Mouse (Mus musculus): ENCODE measurements around the gene Aldh16a1. TPM values are rescaled to one million over a fixed set of nuclear protein-coding genes. Genes with fewer than 3 reads are reported as not detected.

Gene Aldh16a1
- polyA plus RNA-seq, 1 experiment from 2014 or later = 26.8 TPM

- peaks cover 54% of the 10 kb centered on the region for H3K27me3 ChIP-seq (ENCODE audit: insufficient read depth, low read length)
- peaks cover 2% of the 10 kb centered on the region; the same call in 1 of the 2 replicates for H3K36me3 ChIP-seq (replicated peaks; ENCODE audit: insufficient read depth, low read length)
- H3K27ac ChIP-seq (ENCODE audit: low read depth) = no peak overlapping the region
- DNase-seq = no peak
- H3K4me3 ChIP-seq (ENCODE audit: low read depth, low read length) = no peak overlapping the region; the same call in 1 of the 2 replicates
- 26% methylated on average over 6 of the region's 6 CpGs for WGBS (ENCODE audit: insufficient replicate concordance)
- peak overlapping the region; percentile 79 for H3K4me2 ChIP-seq (ENCODE audit: low read depth, low read length)
- TF ChIP-seq CTCF (IDR thresholded peaks at IDR 0.05; ENCODE audit: low read depth) (no peak), EP300 (IDR thresholded peaks at IDR 0.05; ENCODE audit: low read depth) (no peak)
- H3K9me3 ChIP-seq (ENCODE audit: low read length) = no peaks in the 10 kb centered on the region
- no peak overlapping the region; the same call in 1 of the 2 replicates for H3K9ac ChIP-seq (replicated peaks)
- ATAC-seq = peak; percentile 24; the same call in 1 of the 2 replicates
- H3K4me1 ChIP-seq (ENCODE audit: insufficient read depth) = peaks cover 15% of the 10 kb centered on the region
Observed at GRCm38 (mm10) chr7:45162551-45162950, 8.2 kb upstream of the Aldh16a1 start.

GRCm38 (mm10) chr7:45161612-45162473 is 7.5 kb upstream of the Aldh16a1 start:
- peak; percentile 88 for DNase-seq
- WGBS (ENCODE audit: insufficient replicate concordance) = 5% methylated on average over 35 of the region's 35 CpGs
- H3K4me3 ChIP-seq (ENCODE audit: low read depth, low read length) = peak overlapping the region; percentile 40
- H3K4me1 ChIP-seq (ENCODE audit: insufficient read depth) = peaks cover 15% of the 10 kb centered on the region
- H3K9me3 ChIP-seq (ENCODE audit: low read length) = no peaks in the 10 kb centered on the region
- H3K36me3 ChIP-seq (replicated peaks; ENCODE audit: insufficient read depth, low read length) = peaks cover 2% of the 10 kb centered on the region; the same call in 1 of the 2 replicates
- ATAC-seq = peak; percentile 86
- H3K4me2 ChIP-seq (ENCODE audit: low read depth, low read length) = peak overlapping the region; percentile 79
- TF ChIP-seq CTCF (IDR thresholded peaks at IDR 0.05; ENCODE audit: low read depth) = peak; percentile 93
- no peak for TF ChIP-seq EP300 (IDR thresholded peaks at IDR 0.05; ENCODE audit: low read depth)
- no peak overlapping the region; the same call in none of the 2 replicates for H3K9ac ChIP-seq (replicated peaks)
- H3K27ac ChIP-seq (ENCODE audit: low read depth) = no peak overlapping the region
- peaks cover 46% of the 10 kb centered on the region for H3K27me3 ChIP-seq (ENCODE audit: insufficient read depth, low read length)

GRCm38 (mm10) chr7:45160866-45161265 is 6.5 kb upstream of the Aldh16a1 start:
- Histone ChIP-seq H3K4me1 (ENCODE audit: insufficient read depth) (peaks cover 15% of the 10 kb centered on the region), H3K27ac (ENCODE audit: low read depth) (no peak overlapping the region), H3K36me3 (replicated peaks; ENCODE audit: insufficient read depth, low read length) (peaks cover 2% of the 10 kb centered on the region; the same call in 1 of the 2 replicates), H3K9ac (replicated peaks) (no peak overlapping the region), H3K9me3 (ENCODE audit: low read length) (no peaks in the 10 kb centered on the region), H3K4me2 (ENCODE audit: low read depth, low read length) (no peak overlapping the region), H3K27me3 (ENCODE audit: insufficient read depth, low read length) (peaks cover 37% of the 10 kb centered on the region), H3K4me3 (ENCODE audit: low read depth, low read length) (no peak overlapping the region)
- 77% methylated on average over 3 of the region's 3 CpGs for WGBS (ENCODE audit: insufficient replicate concordance)
- DNase-seq (no peak), ATAC-seq (no peak)
- TF ChIP-seq EP300 (IDR thresholded peaks at IDR 0.05; ENCODE audit: low read depth) (no peak), CTCF (IDR thresholded peaks at IDR 0.05; ENCODE audit: low read depth) (no peak)

GRCm38 (mm10) chr7:45160316-45160800 is 6.0 kb upstream of the Aldh16a1 start:
- Histone ChIP-seq H3K9me3 (ENCODE audit: low read length) (no peaks in the 10 kb centered on the region), H3K27me3 (ENCODE audit: insufficient read depth, low read length) (peaks cover 32% of the 10 kb centered on the region), H3K4me1 (ENCODE audit: insufficient read depth) (peaks cover 15% of the 10 kb centered on the region), H3K4me2 (ENCODE audit: low read depth, low read length) (no peak overlapping the region), H3K36me3 (replicated peaks; ENCODE audit: insufficient read depth, low read length) (peaks cover 2% of the 10 kb centered on the region), H3K27ac (ENCODE audit: low read depth) (no peak overlapping the region), H3K4me3 (ENCODE audit: low read depth, low read length) (no peak overlapping the region), H3K9ac (replicated peaks) (no peak overlapping the region)
- TF ChIP-seq EP300 (IDR thresholded peaks at IDR 0.05; ENCODE audit: low read depth) (no peak), CTCF (IDR thresholded peaks at IDR 0.05; ENCODE audit: low read depth) (no peak)
- no peak for DNase-seq
- no peak for ATAC-seq
- WGBS (ENCODE audit: insufficient replicate concordance) = 85% methylated on average over 6 of the region's 6 CpGs

GRCm38 (mm10) chr7:45158991-45159390 is 4.6 kb upstream of the Aldh16a1 start:
- Histone ChIP-seq H3K4me2 (ENCODE audit: low read depth, low read length) (no peak overlapping the region), H3K4me1 (ENCODE audit: insufficient read depth) (peaks cover 20% of the 10 kb centered on the region), H3K27ac (ENCODE audit: low read depth) (no peak overlapping the region), H3K9me3 (ENCODE audit: low read length) (no peaks in the 10 kb centered on the region), H3K4me3 (ENCODE audit: low read depth, low read length) (no peak overlapping the region), H3K9ac (replicated peaks) (no peak overlapping the region), H3K27me3 (ENCODE audit: insufficient read depth, low read length) (peaks cover 18% of the 10 kb centered on the region), H3K36me3 (replicated peaks; ENCODE audit: insufficient read depth, low read length) (peaks cover 2% of the 10 kb centered on the region)
- ATAC-seq = no peak
- TF ChIP-seq CTCF (IDR thresholded peaks at IDR 0.05; ENCODE audit: low read depth) = no peak
- no peak for TF ChIP-seq EP300 (IDR thresholded peaks at IDR 0.05; ENCODE audit: low read depth)
- DNase-seq = no peak
- WGBS (ENCODE audit: insufficient replicate concordance) = 94% methylated on average over 6 of the region's 6 CpGs

GRCm38 (mm10) chr7:45157459-45157858 is 3.1 kb upstream of the Aldh16a1 start:
- no peak overlapping the region for H3K4me2 ChIP-seq (ENCODE audit: low read depth, low read length)
- 88% methylated on average over 14 of the region's 14 CpGs for WGBS (ENCODE audit: insufficient replicate concordance)
- peaks cover 2% of the 10 kb centered on the region for H3K36me3 ChIP-seq (replicated peaks; ENCODE audit: insufficient read depth, low read length)
- peaks cover 3% of the 10 kb centered on the region for H3K27me3 ChIP-seq (ENCODE audit: insufficient read depth, low read length)
- H3K4me3 ChIP-seq (ENCODE audit: low read depth, low read length) = no peak overlapping the region
- ATAC-seq (no peak), DNase-seq (no peak)
- no peak overlapping the region for H3K9ac ChIP-seq (replicated peaks)
- TF ChIP-seq CTCF (IDR thresholded peaks at IDR 0.05; ENCODE audit: low read depth) = no peak
- TF ChIP-seq EP300 (IDR thresholded peaks at IDR 0.05; ENCODE audit: low read depth) = no peak
- H3K4me1 ChIP-seq (ENCODE audit: insufficient read depth) = peaks cover 20% of the 10 kb centered on the region
- H3K9me3 ChIP-seq (ENCODE audit: low read length) = no peaks in the 10 kb centered on the region
- no peak overlapping the region for H3K27ac ChIP-seq (ENCODE audit: low read depth)
